Mouse (Mus musculus) ES-E14 (cell line): ENCODE measurements around the gene Gstm1. TPM values are rescaled to one million over a fixed set of nuclear protein-coding genes. Genes with fewer than 3 reads are reported as not detected.
A peak's percentile ranks its signal among the peaks of the same experiment; 100 is the strongest.

ENCODE experiments used
- DNase-seq: peaks from one replicate; pipeline ENCODE4 v3.0.0-alpha.2; 2013; ENCODE audit warnings: low read depth, low spot score
- H3K27ac ChIP-seq: 2 replicates; pipeline ENCODE4 v1.5.1; 2012; ENCODE audit warnings: low read depth, mild to moderate bottlenecking, low read length, moderate library complexity, mixed read lengths; ENCODE audit not compliant: poor library complexity, insufficient read depth, severe bottlenecking
- H3K36me3 ChIP-seq: 2 replicates; pipeline ENCODE4 v1.6.1; 2012; ENCODE audit warnings: mild to moderate bottlenecking, low read length, moderate library complexity, mixed read lengths; ENCODE audit not compliant: control insufficient read depth, poor library complexity, insufficient read depth, severe bottlenecking
- H3K4me1 ChIP-seq, 2 experiments: fragments of 150-350 bp in 1 of 2; sonication (generic) in 1 of 2; 2 replicates each; pipeline ENCODE4 v1.6.1; 2012; ENCODE audit warnings: low read length in 2 of 2, mild to moderate bottlenecking in 1 of 2, mixed read lengths in 1 of 2; ENCODE audit not compliant: control insufficient read depth in 2 of 2, insufficient read depth in 2 of 2, poor library complexity in 1 of 2
- H3K4me3 ChIP-seq, 2 experiments: fragments of 150-350 bp in 1 of 2; sonication (generic) in 1 of 2; 2 replicates each; pipeline ENCODE4 v1.5.1; 2012; ENCODE audit warnings: low read length in 2 of 2, low read depth in 1 of 2, mild to moderate bottlenecking in 1 of 2, mixed read lengths in 1 of 2; ENCODE audit not compliant: insufficient read depth in 1 of 2, poor library complexity in 1 of 2, severe bottlenecking in 1 of 2
- H3K9ac ChIP-seq: 2 replicates; pipeline ENCODE4 v1.6.1; 2012; ENCODE audit warnings: low read depth, mild to moderate bottlenecking, low read length, mixed read lengths; ENCODE audit not compliant: poor library complexity, insufficient read depth, severe bottlenecking
- H3K9me3 ChIP-seq: fragments of 150-350 bp; sonication (generic); 2 replicates; pipeline ENCODE4 v1.6.1; 2012; ENCODE audit warnings: low read depth, mild to moderate bottlenecking, low read length; ENCODE audit not compliant: control insufficient read depth, insufficient read depth
- CHD2 ChIP-seq: IDR thresholded peaks from 2 replicates; pipeline ENCODE4 v1.6.1; 2014; ENCODE audit warnings: mild to moderate bottlenecking, low read depth, low read length, inconsistent platforms
- HCFC1 ChIP-seq: IDR thresholded peaks from 2 replicates; pipeline ENCODE4 v1.6.1; 2012; ENCODE audit warnings: low read length, inconsistent platforms, borderline replicate concordance; ENCODE audit not compliant: insufficient read depth
- MAFK ChIP-seq: IDR thresholded peaks from 2 replicates; pipeline ENCODE4 v1.6.1; 2014; ENCODE audit warnings: mild to moderate bottlenecking, low read depth, low read length, inconsistent platforms; ENCODE audit not compliant: insufficient read depth
- ZC3H11A ChIP-seq: IDR thresholded peaks from 2 replicates; pipeline ENCODE4 v1.6.1; 2012; ENCODE audit warnings: low read depth, mild to moderate bottlenecking, inconsistent platforms, low read length, borderline replicate concordance
- ZNF384 ChIP-seq: IDR thresholded peaks from 2 replicates; pipeline ENCODE4 v1.6.1; 2012; ENCODE audit warnings: low read depth, low read length, inconsistent platforms
- in situ Hi-C, 2 experiments: fragments of 600-800 bp; cut with MboI; formaldehyde crosslinking; loops; one replicate each; pipeline ENCODE4 v1.15.1; 2025; ENCODE audit warnings: low sequenced_read_pairs in 2 of 2, inconsistent platforms in 1 of 2; ENCODE audit not compliant: unreplicated experiment in 2 of 2
- total RNA-seq: library from RNA; depleted of rRNA; stranded (reverse); fragments of 300-350 nt; gene quantifications from 2 replicates; pipeline ENCODE4 v1.2.3, GENCODE M21; 2012; rRNA removed

Gstm1 gene
- 7.1 and 7.9 TPM in 2 replicates for total RNA-seq

- peak within 1 kb of the TSS; percentile 64 to 85 for H3K4me3 ChIP-seq
- H3K4me1 ChIP-seq: peaks cover 6 to 16% of the 10 kb centered on the region in 2 experiments; a peak in 2 of 4 replicates
- TF ChIP-seq CHD2: no peak
- TF ChIP-seq ZNF384: no peak
- TF ChIP-seq ZC3H11A: no peak
- no peak for TF ChIP-seq HCFC1
- TF ChIP-seq MAFK: no peak
- H3K9ac ChIP-seq: peak within 1 kb of the TSS; percentile 72
- no peaks in the 10 kb centered on the region; the same call in 1 of the 2 replicates for H3K36me3 ChIP-seq
- no peaks in the 10 kb centered on the region for H3K9me3 ChIP-seq
- in situ Hi-C loops: no loop called here
- H3K27ac ChIP-seq: peak within 1 kb of the TSS; percentile 54; the same call in 1 of the 2 replicates
- DNase-seq: peak; percentile 98
Observed at GRCm38 (mm10) chr3:108017473-108018189, at the start of gene Gstm1. TSS of gene Gstm1 (minus strand) at chr3:108017973.

- in situ Hi-C loops: no loop called here
- TF ChIP-seq HCFC1 (no peak), ZC3H11A (no peak), MAFK (no peak), CHD2 (no peak), ZNF384 (no peak)
- no peak overlapping the region for H3K9ac ChIP-seq
Observed at GRCm38 (mm10) chr3:108067370-108067934, 49.7 kb upstream of the Gstm1 start.

DNA sequence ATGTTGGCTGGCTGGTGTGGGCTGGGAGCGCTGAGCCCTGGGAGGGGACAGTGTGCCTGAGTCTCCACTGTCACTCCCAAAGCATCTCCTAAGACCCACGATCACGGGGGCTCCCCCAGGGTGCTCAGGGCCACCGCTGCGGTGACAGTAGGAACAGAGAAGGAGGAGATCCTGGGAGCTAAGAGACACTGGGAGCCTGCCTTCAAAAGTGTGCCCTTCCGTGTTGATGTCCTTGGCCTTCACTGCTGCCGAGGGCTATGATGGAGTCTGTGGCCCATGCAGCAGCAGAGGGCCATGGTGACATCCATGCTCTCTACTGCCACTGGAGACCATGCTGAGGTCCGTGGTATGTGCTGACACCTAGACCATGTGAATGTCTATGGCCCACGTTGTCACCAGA, 47.8 kb upstream of the Gstm1 start:
- H3K4me3 ChIP-seq: no peak overlapping the region
- peaks cover 0 to 6% of the 10 kb centered on the region in 2 experiments; a peak in 1 of 4 replicates for H3K4me1 ChIP-seq
- no peak overlapping the region for H3K27ac ChIP-seq
- TF ChIP-seq ZC3H11A: no peak
- no peak for TF ChIP-seq HCFC1
- no peak for TF ChIP-seq MAFK
- DNase-seq: no peak
- no peaks in the 10 kb centered on the region for H3K9me3 ChIP-seq
- in situ Hi-C loops: no loop called here
- no peak overlapping the region for H3K9ac ChIP-seq
- H3K36me3 ChIP-seq: no peaks in the 10 kb centered on the region

More at GRCm38 (mm10) chr3:108067370-108067934, 49.7 kb upstream of the Gstm1 start:
- Histone ChIP-seq H3K36me3 (no peaks in the 10 kb centered on the region; the same call in 1 of the 2 replicates), H3K4me3 (no peak overlapping the region), H3K27ac (no peak overlapping the region), H3K4me1 (peaks cover 0 to 5% of the 10 kb centered on the region in 2 experiments; a peak in 1 of 4 replicates), H3K9me3 (no peaks in the 10 kb centered on the region)
- no peak for DNase-seq

- peaks cover 0 to 5% of the 10 kb centered on the region in 2 experiments; a peak in 1 of 4 replicates for H3K4me1 ChIP-seq
- in situ Hi-C loops: no loop called here
- H3K27ac ChIP-seq: no peak overlapping the region
- no peaks in the 10 kb centered on the region for H3K36me3 ChIP-seq
- H3K9me3 ChIP-seq: no peaks in the 10 kb centered on the region
- no peak for DNase-seq
- no peak overlapping the region for H3K4me3 ChIP-seq
- TF ChIP-seq HCFC1 (no peak), CHD2 (no peak), MAFK (no peak), ZC3H11A (no peak), ZNF384 (no peak)
- no peak overlapping the region for H3K9ac ChIP-seq
Observed at GRCm38 (mm10) chr3:108064672-108065071, 46.9 kb upstream of the Gstm1 start.
